Mouse (Mus musculus) pancreas, adult 10 weeks (tissue): ENCODE measurements around the gene Stra8. TPM values are rescaled to one million over a fixed set of nuclear protein-coding genes. Genes with fewer than 3 reads are reported as not detected.

Experiments used
- polyA plus RNA-seq: library from polyadenylated mRNA; stranded (reverse); fragments of 350-450 nt; fragmentation: Illumina TruSeq; extraction: RNeasy Lipid Tissue Mini Kit (QIAGEN cat#74804); gene quantifications from one replicate; pipeline ENCODE4 v1.2.3, GENCODE M21; 2015; ENCODE audit warnings: low read depth, low replicate concordance; ENCODE audit not compliant: insufficient read depth

Gene Stra8
- not detected for polyA plus RNA-seq

GRCm38 (mm10) chr6:34919956-34920355, at the start of gene Stra8:
Stra8 (plus strand) TSS chr6:34920163.

GRCm38 (mm10) chr6:34877509-34878321, 42.2 kb upstream of the Stra8 start, which contains the start of gene Cyren:
Cyren (minus strand) TSS chr6:34878060.

GRCm38 (mm10) chr6:34910371-34911219, 9.4 kb upstream of the Stra8 start, which contains the start of gene Wdr91:
Wdr91 (minus strand) TSS chr6:34910876.

DNA sequence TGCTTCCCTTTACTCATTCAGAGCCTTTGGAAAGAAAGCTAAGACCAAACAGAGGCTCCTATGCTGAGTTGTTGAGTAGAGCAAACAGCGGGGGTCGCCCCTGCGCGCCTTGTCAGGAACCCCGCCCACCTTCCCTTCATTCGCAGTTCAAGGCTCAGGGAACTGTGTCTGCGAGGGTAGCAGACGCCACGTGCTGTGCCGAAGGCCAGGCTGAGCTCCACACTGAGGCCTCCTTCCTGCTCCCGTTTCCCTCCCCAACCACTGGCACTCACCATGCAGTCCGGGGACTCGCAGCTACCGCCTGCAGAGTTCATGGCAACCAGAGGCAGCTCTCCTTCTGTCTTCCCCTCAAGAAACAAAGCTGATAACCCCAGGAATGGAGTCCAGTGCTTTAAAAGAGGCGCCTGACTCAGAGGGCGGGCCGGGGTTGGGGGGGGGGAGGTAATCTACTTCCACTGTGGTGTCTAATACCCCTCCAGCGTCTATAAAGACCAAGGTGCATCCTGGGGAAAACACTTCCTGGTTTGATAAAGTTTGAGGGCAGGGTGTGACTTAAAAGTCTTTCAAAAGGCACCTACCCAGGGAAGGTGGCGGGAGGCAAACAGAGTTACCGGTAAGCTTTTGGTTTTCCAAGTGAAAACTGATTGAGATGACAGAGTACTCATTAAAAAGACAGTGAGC, 68.3 kb downstream of the Stra8 start, which contains the start of gene Slc23a4:
Gene Slc23a4 (minus strand): TSS at position 324 of the 681 bp plus-strand sequence.

Other genes starting within 250 kb of the Stra8 start
- gene Agbl3, start 139.7 kb upstream of the Stra8 start, polyA plus RNA-seq = 1.7 TPM
- 8.9 TPM for gene Tmem140, start 57.0 kb upstream of the Stra8 start, polyA plus RNA-seq
- 4.2 TPM for gene Cyren, start 42.1 kb upstream of the Stra8 start, polyA plus RNA-seq
- gene Wdr91, start 9.3 kb upstream of the Stra8 start, polyA plus RNA-seq = 4.0 TPM
- gene Slc23a4, start 68.2 kb downstream of the Stra8 start, polyA plus RNA-seq = 0.92 TPM
- gene Cnot4, start 213.6 kb downstream of the Stra8 start, polyA plus RNA-seq = 4.6 TPM